Mouse (Mus musculus) liver, embryonic 14.5 days (tissue): ENCODE measurements around the gene Tnfrsf17. TPM values are rescaled to one million over a fixed set of nuclear protein-coding genes. Genes with fewer than 3 reads are reported as not detected.

Source experiments
- ATAC-seq: fragments of 200-750 bp; cut with Nextera tagmentation; 2 replicates; pipeline ENCODE4 v1.8.0; 2017; ENCODE audit warnings: moderate number of reproducible peaks, mild to moderate bottlenecking, moderate library complexity; ENCODE audit not compliant: insufficient read depth
- DNase-seq, 3 experiments: peaks; one replicate each; pipeline ENCODE4 v3.0.0-alpha.2; 2012 to 2013; ENCODE audit warnings: low read depth in 3 of 3, low spot score in 3 of 3
- H3K27ac ChIP-seq: fragments of 300-500 bp; sonication (generic); 2 replicates; pipeline ENCODE4 v1.5.1; 2014; ENCODE audit warnings: moderate library complexity, mild to moderate bottlenecking, control low read depth, inconsistent platforms
- H3K27me3 ChIP-seq: fragments of 300-500 bp; sonication (generic); 2 replicates; pipeline ENCODE4 v1.6.1; 2014; ENCODE audit warnings: mild to moderate bottlenecking, low read length, moderate library complexity; ENCODE audit not compliant: control insufficient read depth, insufficient read depth
- H3K36me3 ChIP-seq: fragments of 300-500 bp; sonication (generic); replicated peaks from 2 replicates; pipeline ENCODE4 v1.6.1; 2014; ENCODE audit warnings: low read depth; ENCODE audit not compliant: control insufficient read depth, insufficient read depth
- H3K4me1 ChIP-seq, 2 experiments: fragments of 200-500 bp in 1 of 2; fragments of 300-500 bp in 1 of 2; sonication (generic) in 1 of 2; replicated peaks; 2 replicates each; pipeline ENCODE4 v1.6.1; 2012 to 2014; ENCODE audit warnings: antibody characterized with exemption in 1 of 2, inconsistent platforms in 1 of 2, low read length in 1 of 2; ENCODE audit not compliant: control insufficient read depth in 2 of 2, insufficient read depth in 2 of 2
- H3K4me2 ChIP-seq: fragments of 300-500 bp; sonication (generic); 2 replicates; pipeline ENCODE4 v1.6.1; 2014; ENCODE audit warnings: low read depth, mild to moderate bottlenecking, control low read depth, moderate library complexity
- H3K4me3 ChIP-seq, 2 experiments: fragments of 200-500 bp in 1 of 2; fragments of 300-500 bp in 1 of 2; sonication (generic) in 1 of 2; 2 replicates each; pipeline ENCODE4 v1.5.1; 2012 to 2014; ENCODE audit warnings: low read depth in 2 of 2, low read length in 2 of 2, mild to moderate bottlenecking in 2 of 2, control low read depth in 1 of 2, inconsistent platforms in 1 of 2, moderate library complexity in 1 of 2; ENCODE audit not compliant: insufficient read depth in 1 of 2
- H3K9ac ChIP-seq: fragments of 300-500 bp; sonication (generic); replicated peaks from 2 replicates; pipeline ENCODE4 v1.6.1; 2014; ENCODE audit warnings: mild to moderate bottlenecking, control low read depth, moderate library complexity
- H3K9me3 ChIP-seq: fragments of 300-500 bp; sonication (generic); 2 replicates; pipeline ENCODE4 v1.6.1; 2016; ENCODE audit warnings: low read length, mixed read lengths; ENCODE audit not compliant: control insufficient read depth
- CTCF ChIP-seq: IDR thresholded peaks from 2 replicates; pipeline ENCODE4 v1.5.1; 2016; ENCODE audit warnings: antibody characterized with exemption, low read depth, control low read depth
- EP300 ChIP-seq: IDR thresholded peaks from 2 replicates; pipeline ENCODE4 v1.6.1; 2016; ENCODE audit warnings: antibody characterized with exemption, low read depth
- WGBS: fragments of 180-500 bp; shearing (Covaris S2); extraction: QIAGEN DNeasy Blood & Tissue Kit; methylation state at CpG from one replicate; pipeline ENCODE4 v1.1.7; 2014; ENCODE audit not compliant: insufficient replicate concordance; 5-methylcytosine and 5-hydroxymethylcytosine counted together
- polyA plus RNA-seq, 2 experiments: library from polyadenylated mRNA; depleted of rRNA in 1 of 2; stranded (reverse) in 1 of 2; unstranded in 1 of 2; fragments of >200 nt; fragmentation: Nextera tagmentation in 1 of 2; extraction: Ambion mirVana in 1 of 2; gene quantifications; 2 replicates each; pipeline versions ENCODE4 v1.2.1 to v1.2.3; 2012 to 2014

Gene Tnfrsf17
- polyA plus RNA-seq, 2 experiments, result not detected

DNA sequence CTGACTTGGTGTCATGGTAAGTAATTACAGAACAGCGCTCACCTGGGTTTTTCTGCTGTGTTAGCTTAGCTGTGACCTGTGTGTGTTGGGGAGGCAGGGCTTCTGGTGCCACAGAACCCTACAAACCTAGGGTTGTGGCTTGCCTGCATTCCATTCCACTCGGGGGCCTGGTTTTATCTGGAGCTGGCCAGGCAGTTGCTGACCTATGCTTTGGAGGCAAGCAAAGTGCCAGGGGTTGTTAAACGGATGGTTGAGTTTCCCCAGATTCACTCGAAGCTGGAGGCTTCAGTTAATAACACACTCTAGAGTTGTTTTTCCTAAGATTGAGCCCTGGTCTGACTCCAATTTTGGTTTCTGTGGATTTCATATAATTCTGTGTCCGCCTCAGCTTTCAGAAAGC, 52.0 kb downstream of the Tnfrsf17 start:
- H3K36me3 ChIP-seq, result no peaks in the 10 kb centered on the region
- H3K27me3 ChIP-seq, result no peaks in the 10 kb centered on the region
- H3K4me3 ChIP-seq, result no peak overlapping the region
- H3K4me2 ChIP-seq, result no peak overlapping the region
- H3K9me3 ChIP-seq, result no peaks in the 10 kb centered on the region
- TF ChIP-seq EP300, result no peak
- WGBS, result 58% methylated on average over 5 of the region's 5 CpGs
- no peak overlapping the region for H3K27ac ChIP-seq
- H3K4me1 ChIP-seq, result peaks cover 8 to 13% of the 10 kb centered on the region in 2 experiments
- ATAC-seq (no peak), DNase-seq (no peak)
- no peak overlapping the region for H3K9ac ChIP-seq

DNA sequence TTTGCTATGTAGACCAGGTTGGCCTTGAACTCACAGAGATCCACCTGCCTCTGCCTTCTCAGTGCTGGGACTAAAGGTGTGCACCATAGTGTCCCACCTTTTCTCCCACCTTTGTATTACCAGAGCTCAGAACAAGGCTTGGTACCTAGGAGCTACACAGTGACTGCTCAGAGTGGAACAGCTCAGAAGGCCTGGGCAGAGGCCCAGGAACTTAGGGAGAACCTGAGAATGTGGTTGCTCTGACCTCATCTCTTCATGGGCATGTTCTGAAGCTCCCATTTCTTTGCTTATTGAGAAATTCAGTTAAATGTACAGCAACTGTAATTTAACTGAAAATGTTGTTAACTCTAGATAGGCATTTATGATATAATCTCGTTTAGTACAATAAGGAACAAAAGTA, 53.2 kb downstream of the Tnfrsf17 start:
- H3K4me2 ChIP-seq, result no peak overlapping the region
- H3K36me3 ChIP-seq, result no peaks in the 10 kb centered on the region
- WGBS, result 34% methylated on average over 1 of the region's 1 CpGs
- TF ChIP-seq CTCF (no peak), EP300 (no peak)
- no peak overlapping the region for H3K27ac ChIP-seq
- H3K9me3 ChIP-seq, result no peaks in the 10 kb centered on the region
- peaks cover 8 to 13% of the 10 kb centered on the region in 2 experiments for H3K4me1 ChIP-seq
- no peak for DNase-seq
- H3K27me3 ChIP-seq, result no peaks in the 10 kb centered on the region
- no peak for ATAC-seq
- H3K9ac ChIP-seq, result no peak overlapping the region
- no peak overlapping the region for H3K4me3 ChIP-seq

DNA sequence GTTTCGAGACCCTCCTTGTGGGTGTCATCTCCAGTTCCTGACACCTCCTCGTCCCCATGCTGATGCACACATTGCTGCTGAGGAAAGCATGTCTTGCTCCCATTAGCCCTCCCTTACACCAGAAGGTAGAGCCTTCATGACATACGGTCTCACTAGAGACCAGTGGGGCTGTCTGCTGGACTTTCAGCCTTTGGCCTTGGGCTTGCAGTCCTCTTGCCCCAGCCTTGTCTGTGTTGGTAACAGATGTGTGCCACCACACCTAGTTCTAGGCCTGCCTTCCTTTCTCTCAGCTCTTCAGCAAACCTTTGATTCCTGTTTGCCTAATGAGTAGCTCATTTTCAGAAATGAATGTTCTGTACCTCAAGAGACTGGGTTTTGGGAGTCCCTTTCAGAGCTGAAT, 54.8 kb downstream of the Tnfrsf17 start:
- ATAC-seq, result no peak
- TF ChIP-seq EP300 (no peak), CTCF (no peak)
- no peaks in the 10 kb centered on the region for H3K9me3 ChIP-seq
- no peaks in the 10 kb centered on the region for H3K36me3 ChIP-seq
- H3K27me3 ChIP-seq, result no peaks in the 10 kb centered on the region
- DNase-seq, result no peak
- WGBS, result 66% methylated on average over 3 of the region's 3 CpGs
- H3K4me1 ChIP-seq, result peaks cover 8 to 13% of the 10 kb centered on the region in 2 experiments
- no peak overlapping the region for H3K9ac ChIP-seq
- H3K4me3 ChIP-seq, result no peak overlapping the region
- H3K4me2 ChIP-seq, result no peak overlapping the region
- H3K27ac ChIP-seq, result no peak overlapping the region

DNA sequence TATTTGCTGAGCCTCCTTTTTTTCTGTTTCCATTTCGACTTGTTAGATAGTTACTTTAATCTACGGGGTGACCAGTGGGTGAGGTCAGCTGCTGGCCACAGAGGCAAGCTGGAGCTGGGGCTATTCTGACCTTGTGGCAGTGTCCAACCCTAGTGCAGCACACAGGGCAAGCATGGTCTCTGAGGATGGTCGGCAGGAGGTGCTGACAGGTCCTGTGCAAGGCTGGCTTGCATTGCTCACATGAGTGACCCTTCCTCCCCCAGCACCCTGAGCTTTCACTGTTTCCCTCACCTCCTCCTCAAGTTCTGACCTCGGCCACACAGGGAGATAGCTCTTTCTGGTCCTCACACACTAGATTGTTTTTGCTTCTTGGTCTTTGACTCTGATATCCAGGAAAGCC, 55.5 kb downstream of the Tnfrsf17 start:
- Histone ChIP-seq H3K9me3 (no peaks in the 10 kb centered on the region), H3K4me2 (no peak overlapping the region), H3K27me3 (no peaks in the 10 kb centered on the region), H3K36me3 (no peaks in the 10 kb centered on the region), H3K9ac (no peak overlapping the region), H3K27ac (no peak overlapping the region), H3K4me1 (peaks cover 8 to 13% of the 10 kb centered on the region in 2 experiments), H3K4me3 (no peak overlapping the region)
- WGBS, result 47% methylated on average over 4 of the region's 4 CpGs
- ATAC-seq (no peak), DNase-seq (no peak)
- TF ChIP-seq CTCF (no peak), EP300 (no peak)

DNA sequence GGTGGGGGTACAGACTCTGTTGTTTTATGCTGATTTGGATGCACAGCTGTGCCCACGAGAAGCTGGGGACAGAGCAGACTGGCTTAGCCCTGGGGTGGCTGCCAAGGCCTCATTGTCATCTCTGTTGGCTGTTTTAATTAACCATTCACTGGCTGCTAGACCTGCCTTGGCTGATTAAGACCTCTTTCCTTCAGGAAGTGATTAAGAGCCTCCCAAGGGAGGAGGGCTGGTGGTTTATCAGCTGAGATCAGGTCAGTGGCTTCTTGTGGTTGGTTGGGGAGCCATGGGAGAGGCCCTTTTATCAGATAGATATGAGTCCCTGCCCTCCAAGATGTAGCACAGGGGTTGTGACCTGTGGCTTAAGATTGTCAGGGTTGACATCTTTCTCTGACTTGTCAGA, 56.0 kb downstream of the Tnfrsf17 start:
- Histone ChIP-seq H3K9ac (no peak overlapping the region), H3K4me2 (no peak overlapping the region; the same call in 1 of the 2 replicates), H3K36me3 (no peaks in the 10 kb centered on the region), H3K9me3 (no peaks in the 10 kb centered on the region), H3K4me3 (no peak overlapping the region), H3K27ac (no peak overlapping the region), H3K4me1 (peaks cover 8 to 13% of the 10 kb centered on the region in 2 experiments), H3K27me3 (no peaks in the 10 kb centered on the region)
- 0% methylated on average over 1 of the region's 1 CpGs for WGBS
- no peak for DNase-seq
- peak; percentile 73; the same call in 1 of the 2 replicates for ATAC-seq
- TF ChIP-seq EP300 (no peak), CTCF (no peak)

Other genes with a start within 250 kb of the Tnfrsf17 start
- 10.6 and 12.1 TPM in 2 replicates for gene Litaf, start 247.7 kb upstream of the Tnfrsf17 start, polyA plus RNA-seq (2012; rRNA removed)
- gene Litaf, start 247.7 kb upstream of the Tnfrsf17 start, polyA plus RNA-seq (2014; fragmentation: Nextera tagmentation; extraction: Ambion mirVana), result 26.6 and 27.3 TPM in 2 replicates
- 8.8 and 8.9 TPM in 2 replicates for gene Txndc11, start 179.2 kb upstream of the Tnfrsf17 start, polyA plus RNA-seq (2012; rRNA removed)
- gene Txndc11, start 179.2 kb upstream of the Tnfrsf17 start, polyA plus RNA-seq (2014; fragmentation: Nextera tagmentation; extraction: Ambion mirVana), result 13.4 and 16.8 TPM in 2 replicates
- 31.6 and 52.6 TPM in 2 replicates for gene Zc3h7a, start 137.4 kb upstream of the Tnfrsf17 start, polyA plus RNA-seq (2012; rRNA removed)
- gene Zc3h7a, start 137.4 kb upstream of the Tnfrsf17 start, polyA plus RNA-seq (2014; fragmentation: Nextera tagmentation; extraction: Ambion mirVana), result 26.2 and 28.9 TPM in 2 replicates
- 19.4 and 43.6 TPM in 2 replicates for gene Rsl1d1, start 110.5 kb upstream of the Tnfrsf17 start, polyA plus RNA-seq (2012; rRNA removed)
- gene Rsl1d1, start 110.5 kb upstream of the Tnfrsf17 start, polyA plus RNA-seq (2014; fragmentation: Nextera tagmentation; extraction: Ambion mirVana), result 109 and 117 TPM in 2 replicates
- gene Gspt1, start 59.5 kb upstream of the Tnfrsf17 start, polyA plus RNA-seq (2012; rRNA removed), result 29.3 and 36.1 TPM in 2 replicates
- 44.4 and 48.5 TPM in 2 replicates for gene Gspt1, start 59.5 kb upstream of the Tnfrsf17 start, polyA plus RNA-seq (2014; fragmentation: Nextera tagmentation; extraction: Ambion mirVana)
- gene Snx29, start 9.1 kb downstream of the Tnfrsf17 start, polyA plus RNA-seq (2012; rRNA removed), result 1.8 and 1.9 TPM in 2 replicates
- 1.9 and 2.4 TPM in 2 replicates for gene Snx29, start 9.1 kb downstream of the Tnfrsf17 start, polyA plus RNA-seq (2014; fragmentation: Nextera tagmentation; extraction: Ambion mirVana)